Mouse (Mus musculus) ES-Bruce4 (cell line): ENCODE measurements around the gene Rabl6. TPM values are rescaled to one million over a fixed set of nuclear protein-coding genes. Genes with fewer than 3 reads are reported as not detected.

ENCODE experiments used
- H3K27ac ChIP-seq: 2 replicates; pipeline ENCODE4 v1.5.1; 2012; ENCODE audit warnings: low read length, inconsistent platforms; ENCODE audit not compliant: insufficient read depth
- H3K27me3 ChIP-seq: 2 replicates; pipeline ENCODE4 v1.6.1; 2012; ENCODE audit warnings: mild to moderate bottlenecking, low read length, inconsistent platforms; ENCODE audit not compliant: control insufficient read depth, poor library complexity, insufficient read depth, severe bottlenecking
- H3K36me3 ChIP-seq: 2 replicates; pipeline ENCODE4 v1.6.1; 2012; ENCODE audit warnings: inconsistent platforms, mild to moderate bottlenecking, low read length, moderate library complexity; ENCODE audit not compliant: control insufficient read depth, poor library complexity, insufficient read depth, severe bottlenecking
- H3K4me1 ChIP-seq: one replicate; pipeline ENCODE4 v1.8.1; 2011; ENCODE audit warnings: low read length; ENCODE audit not compliant: control insufficient read depth, insufficient read depth
- H3K4me3 ChIP-seq: 2 replicates; pipeline ENCODE4 v1.5.1; 2011; ENCODE audit warnings: low read depth, mild to moderate bottlenecking, low read length
- H3K9ac ChIP-seq: 2 replicates; pipeline ENCODE4 v1.6.1; 2012; ENCODE audit warnings: low read depth, mild to moderate bottlenecking, inconsistent platforms; ENCODE audit not compliant: poor library complexity, severe bottlenecking
- H3K9me3 ChIP-seq: replicated peaks from 2 replicates; pipeline ENCODE4 v1.6.1; 2012; ENCODE audit warnings: mild to moderate bottlenecking, low read length, inconsistent platforms; ENCODE audit not compliant: control insufficient read depth, poor library complexity, insufficient read depth, severe bottlenecking
- CTCF ChIP-seq: IDR thresholded peaks from one replicate; pipeline ENCODE4 v1.8.1; 2011; ENCODE audit warnings: low read depth, low read length
- EP300 ChIP-seq: IDR thresholded peaks from 2 replicates; pipeline ENCODE4 v1.6.1; 2011; ENCODE audit warnings: low read depth, low read length; ENCODE audit not compliant: insufficient read depth
- POLR2A ChIP-seq: IDR thresholded peaks from one replicate; pipeline ENCODE4 v1.8.1; 2011; ENCODE audit warnings: low read length; ENCODE audit not compliant: insufficient read depth
- polyA plus RNA-seq: library from polyadenylated mRNA; stranded (reverse); fragments of >200 nt; gene quantifications from 2 replicates; pipeline ENCODE4 v1.2.4, GENCODE M21; 2011; ENCODE audit warnings: low read depth; ENCODE audit not compliant: missing spikeins, insufficient read depth, insufficient read length

Rabl6 gene
- polyA plus RNA-seq, 1 experiment: 80.2 TPM

DNA sequence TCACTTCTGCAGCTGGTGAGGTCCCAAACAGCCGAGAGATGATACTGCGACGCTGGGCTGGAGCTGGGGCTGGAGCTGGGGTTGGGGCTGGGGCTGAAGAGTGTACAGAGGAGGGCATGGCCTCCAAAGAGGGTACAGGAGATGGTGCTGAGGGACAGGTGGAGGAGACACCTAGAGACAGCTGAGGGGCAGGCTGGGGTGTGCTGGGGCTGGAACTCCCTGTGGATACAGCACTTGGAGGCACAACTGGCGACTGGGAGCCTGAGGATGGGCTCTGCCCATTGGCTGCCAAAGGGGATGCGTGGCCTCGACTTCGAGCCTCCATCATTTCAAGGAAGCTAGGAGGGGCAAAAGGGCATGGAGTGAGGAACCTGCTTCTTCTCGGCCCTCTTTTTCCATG, 21.0 kb downstream of the Rabl6 start:
- Histone ChIP-seq H3K4me1 (no peaks in the 10 kb centered on the region), H3K9me3 (no peaks in the 10 kb centered on the region), H3K27ac (no peak overlapping the region), H3K4me3 (no peak overlapping the region), H3K9ac (no peak overlapping the region), H3K27me3 (no peaks in the 10 kb centered on the region), H3K36me3 (peaks cover 3% of the 10 kb centered on the region; the same call in 1 of the 2 replicates)
- TF ChIP-seq EP300 (no peak), CTCF (no peak), POLR2A (no peak)

GRCm38 (mm10) chr2:25585601-25586000, 22.7 kb downstream of the Rabl6 start:
- no peak for TF ChIP-seq POLR2A
- no peak for TF ChIP-seq CTCF
- TF ChIP-seq EP300: no peak
- H3K36me3 ChIP-seq: no peaks in the 10 kb centered on the region

GRCm38 (mm10) chr2:25584856-25585255, 23.5 kb downstream of the Rabl6 start:
- Histone ChIP-seq H3K9me3 (no peaks in the 10 kb centered on the region), H3K9ac (no peak overlapping the region), H3K27ac (no peak overlapping the region), H3K36me3 (no peaks in the 10 kb centered on the region), H3K4me1 (no peaks in the 10 kb centered on the region), H3K4me3 (no peak overlapping the region), H3K27me3 (no peaks in the 10 kb centered on the region)
- TF ChIP-seq CTCF (no peak), POLR2A (no peak), EP300 (no peak)

More at GRCm38 (mm10) chr2:25585601-25586000, 22.7 kb downstream of the Rabl6 start:
- Histone ChIP-seq H3K4me1 (no peaks in the 10 kb centered on the region), H3K27ac (no peak overlapping the region), H3K9ac (no peak overlapping the region), H3K9me3 (no peaks in the 10 kb centered on the region), H3K27me3 (no peaks in the 10 kb centered on the region), H3K4me3 (no peak overlapping the region)

DNA sequence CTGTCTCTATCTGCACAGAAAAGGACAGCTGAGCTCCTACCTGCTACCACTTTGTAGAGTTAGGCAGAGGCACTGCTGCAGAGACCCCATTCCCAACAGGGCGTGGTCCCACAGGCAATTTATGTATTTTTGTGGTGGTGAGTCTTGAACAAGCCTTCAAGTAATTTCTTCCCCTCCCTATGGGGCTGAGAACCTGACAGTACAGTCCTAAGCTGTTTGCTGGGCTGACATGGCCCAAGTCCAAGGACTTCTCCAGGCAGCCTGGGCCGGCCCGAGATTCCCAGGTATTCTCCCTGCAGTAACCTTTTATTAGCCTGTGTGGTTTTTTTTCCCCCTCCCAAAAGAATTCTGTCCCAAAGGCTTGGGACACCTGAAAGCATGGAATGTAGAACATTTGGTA, 24.2 kb downstream of the Rabl6 start:
- H3K9ac ChIP-seq: no peak overlapping the region
- H3K4me1 ChIP-seq: no peaks in the 10 kb centered on the region
- no peak overlapping the region for H3K27ac ChIP-seq
- no peak overlapping the region for H3K4me3 ChIP-seq
- H3K9me3 ChIP-seq: no peaks in the 10 kb centered on the region
- no peaks in the 10 kb centered on the region for H3K36me3 ChIP-seq
- no peaks in the 10 kb centered on the region for H3K27me3 ChIP-seq
- TF ChIP-seq EP300 (no peak), POLR2A (no peak), CTCF (no peak)

DNA sequence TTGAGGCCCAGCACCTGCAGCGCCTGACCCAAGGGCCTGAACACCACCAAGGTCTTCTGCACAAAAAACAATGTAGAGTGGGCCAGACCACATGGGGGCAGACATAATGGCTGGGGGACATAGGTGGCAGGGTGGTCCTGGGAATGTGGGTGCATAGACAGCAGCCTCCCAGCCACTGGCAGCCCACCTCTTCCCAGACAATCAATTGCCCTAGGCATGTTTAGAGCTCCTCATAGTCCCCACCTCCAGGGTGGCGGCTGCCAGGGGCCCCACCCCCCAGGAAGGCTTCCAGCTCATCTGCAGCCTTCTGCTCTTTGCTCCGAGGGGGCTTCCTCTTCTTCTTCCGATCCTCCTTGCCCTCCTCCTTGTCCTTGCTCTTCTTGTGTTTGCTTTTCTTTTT, 24.8 kb downstream of the Rabl6 start:
- H3K36me3 ChIP-seq: no peaks in the 10 kb centered on the region
- H3K9ac ChIP-seq: no peak overlapping the region
- no peak for TF ChIP-seq CTCF
- no peak for TF ChIP-seq POLR2A
- no peak for TF ChIP-seq EP300
- H3K27ac ChIP-seq: no peak overlapping the region
- peaks cover 5% of the 10 kb centered on the region; the same call in 1 of the 2 replicates for H3K27me3 ChIP-seq
- H3K4me1 ChIP-seq: no peaks in the 10 kb centered on the region
- H3K9me3 ChIP-seq: no peaks in the 10 kb centered on the region
- H3K4me3 ChIP-seq: no peak overlapping the region

DNA sequence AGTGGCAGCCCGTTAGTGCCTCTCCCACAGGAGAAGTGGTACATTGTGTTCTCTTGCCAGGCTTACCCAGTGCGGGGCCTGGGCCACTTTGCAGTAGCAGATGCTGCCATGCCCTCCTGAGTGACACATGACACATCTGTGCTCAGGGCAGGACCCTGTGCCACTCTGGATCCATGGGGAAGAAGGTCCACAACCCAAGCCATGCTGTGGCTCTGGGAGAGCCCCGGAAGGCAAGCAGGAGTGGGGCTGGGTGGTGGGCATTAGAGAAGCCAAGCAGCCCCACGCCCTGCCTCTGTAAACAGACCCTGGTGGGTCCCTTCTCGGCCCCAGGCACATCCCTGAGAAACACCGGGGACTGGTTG, 25.2 kb downstream of the Rabl6 start:
- no peak for TF ChIP-seq EP300
- no peak for TF ChIP-seq POLR2A
- TF ChIP-seq CTCF: no peak
- Histone ChIP-seq H3K27me3 (peaks cover 5% of the 10 kb centered on the region; the same call in 1 of the 2 replicates), H3K4me3 (no peak overlapping the region), H3K9ac (no peak overlapping the region), H3K27ac (no peak overlapping the region), H3K36me3 (no peaks in the 10 kb centered on the region), H3K9me3 (no peaks in the 10 kb centered on the region), H3K4me1 (no peaks in the 10 kb centered on the region)
